Mouse (Mus musculus) B cell, adult 2 months (primary cell): ENCODE results near the gene Ces2c.
"Not testable (repeated sequence)": the region's sequence is repeated elsewhere in the genome, so short reads cannot be mapped to it uniquely, and the experiment has no call there.

Source experiments
- DNase-seq, 2 experiments: peaks; one replicate each; pipeline ENCODE4 v3.0.0; 2022

Gene Ces2c

DNA sequence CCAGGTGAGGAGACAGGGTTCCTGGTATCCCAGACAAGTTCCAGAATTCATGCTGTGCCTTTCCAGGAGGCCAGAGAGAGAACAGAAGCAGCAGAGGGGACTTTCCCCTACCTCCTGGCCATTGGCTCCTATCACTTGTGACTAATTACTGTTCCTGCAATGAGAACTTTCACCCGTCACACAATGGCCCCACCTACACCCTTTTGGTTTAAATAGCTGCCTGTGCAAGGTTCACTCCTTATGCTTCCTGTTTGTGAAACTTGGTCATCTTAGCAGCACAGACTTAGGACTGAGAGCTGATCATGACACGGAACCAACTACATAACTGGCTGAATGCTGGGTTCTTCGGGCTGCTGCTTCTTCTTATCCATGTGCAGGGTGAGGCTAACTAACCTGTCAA, at the start of gene Ces2c:
Gene Ces2c, plus strand, starts transcription at position 238 of the 400 bp plus-strand sequence.
- DNase-seq = no peak

GRCm38 (mm10) chr8:104799385-104799784, 47.5 kb upstream of the Ces2c start:
- no peak for DNase-seq

GRCm38 (mm10) chr8:104806127-104806526, 40.7 kb upstream of the Ces2c start:
- DNase-seq = no peak

DNA sequence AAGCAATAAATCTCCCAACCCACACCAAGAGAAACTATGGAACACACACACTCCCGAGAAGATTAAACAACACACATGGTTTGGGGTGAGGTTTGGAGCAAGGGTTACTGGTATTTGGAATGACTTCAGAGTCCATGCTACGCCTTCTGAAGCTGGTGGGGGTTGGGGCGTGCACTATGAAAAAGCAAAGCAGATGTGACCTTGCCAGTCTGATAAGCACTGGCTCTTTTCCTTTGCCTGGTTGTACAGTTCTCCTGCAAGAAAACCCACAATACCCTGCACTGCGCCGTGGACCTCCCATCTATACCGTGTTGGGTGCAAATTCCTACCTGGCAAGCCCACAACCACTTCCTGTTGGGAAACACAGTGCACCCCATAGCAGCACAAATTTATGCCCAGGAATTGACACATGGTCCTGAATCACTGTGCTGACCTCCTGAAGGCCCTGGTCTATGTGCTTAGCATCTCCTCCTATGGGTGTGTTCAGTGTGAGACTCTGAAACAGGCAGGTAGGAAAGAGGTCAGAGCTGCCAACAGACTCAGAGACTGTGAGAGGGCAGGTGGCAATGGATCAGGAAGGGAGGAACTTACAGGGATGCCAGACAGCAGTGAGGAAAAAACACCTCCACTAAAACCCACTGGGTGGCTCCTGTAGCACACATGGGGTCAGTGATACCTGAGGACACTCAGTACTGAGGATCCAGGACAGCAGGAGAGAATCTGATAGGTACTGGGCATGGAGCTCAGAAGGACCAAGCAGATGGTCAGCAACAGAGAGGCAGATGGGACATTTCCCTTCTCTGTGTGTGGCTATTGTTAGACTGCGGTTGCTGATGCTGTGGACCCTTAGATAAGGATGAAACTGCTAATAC, 38.1 kb upstream of the Ces2c start:
- no peak for DNase-seq

DNA sequence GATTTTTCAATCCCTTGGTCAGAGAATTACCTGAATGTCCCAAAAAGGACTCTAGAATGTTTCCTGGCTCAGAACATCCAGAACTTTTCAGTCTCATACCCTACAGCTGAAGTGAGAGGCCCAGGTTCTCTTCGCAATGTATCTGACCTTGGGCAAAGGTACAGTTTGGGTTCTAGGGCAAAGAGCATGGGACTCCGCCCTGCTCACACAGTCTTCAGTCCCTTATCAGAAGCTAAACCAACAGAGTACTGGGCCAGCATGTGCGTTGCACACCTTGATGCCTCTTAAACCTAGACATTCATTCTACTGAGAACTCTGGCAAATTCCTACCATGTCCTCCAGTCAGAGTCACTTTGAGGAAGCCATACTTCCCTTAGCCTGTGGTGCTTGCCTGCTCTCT, 37.4 kb upstream of the Ces2c start:
- DNase-seq = no peak

GRCm38 (mm10) chr8:104826912-104827311, 20.0 kb upstream of the Ces2c start:
- DNase-seq = no peak

- no peak for DNase-seq
Measured at GRCm38 (mm10) chr8:104828221-104828620, 18.6 kb upstream of the Ces2c start.

DNA sequence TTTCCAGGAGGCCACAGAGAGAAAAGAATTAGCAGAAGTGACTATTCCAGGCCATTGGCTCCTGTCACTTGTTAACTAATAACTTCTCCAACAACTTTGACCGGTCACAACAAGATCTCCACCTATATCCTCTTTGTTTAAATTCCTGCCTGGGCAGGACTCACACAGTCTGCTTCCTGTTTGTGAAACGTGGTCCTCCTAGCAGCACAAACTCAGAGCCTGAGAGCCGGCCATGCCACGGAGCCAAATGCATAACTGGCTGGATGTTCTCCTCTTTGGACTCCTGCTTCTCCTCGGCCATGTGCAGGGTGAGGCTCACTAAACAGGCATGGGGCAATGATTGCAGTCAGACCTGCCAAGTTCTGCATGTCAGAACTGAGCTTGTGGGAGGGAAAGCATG, 15.4 kb upstream of the Ces2c start, which contains the start of gene Ces2b:
Gene Ces2b, plus strand, starts transcription at position 133 of the 400 bp plus-strand sequence.
- DNase-seq = no peak

GRCm38 (mm10) chr8:104841360-104842078, 5.3 kb upstream of the Ces2c start:
- DNase-seq = no peak

DNA sequence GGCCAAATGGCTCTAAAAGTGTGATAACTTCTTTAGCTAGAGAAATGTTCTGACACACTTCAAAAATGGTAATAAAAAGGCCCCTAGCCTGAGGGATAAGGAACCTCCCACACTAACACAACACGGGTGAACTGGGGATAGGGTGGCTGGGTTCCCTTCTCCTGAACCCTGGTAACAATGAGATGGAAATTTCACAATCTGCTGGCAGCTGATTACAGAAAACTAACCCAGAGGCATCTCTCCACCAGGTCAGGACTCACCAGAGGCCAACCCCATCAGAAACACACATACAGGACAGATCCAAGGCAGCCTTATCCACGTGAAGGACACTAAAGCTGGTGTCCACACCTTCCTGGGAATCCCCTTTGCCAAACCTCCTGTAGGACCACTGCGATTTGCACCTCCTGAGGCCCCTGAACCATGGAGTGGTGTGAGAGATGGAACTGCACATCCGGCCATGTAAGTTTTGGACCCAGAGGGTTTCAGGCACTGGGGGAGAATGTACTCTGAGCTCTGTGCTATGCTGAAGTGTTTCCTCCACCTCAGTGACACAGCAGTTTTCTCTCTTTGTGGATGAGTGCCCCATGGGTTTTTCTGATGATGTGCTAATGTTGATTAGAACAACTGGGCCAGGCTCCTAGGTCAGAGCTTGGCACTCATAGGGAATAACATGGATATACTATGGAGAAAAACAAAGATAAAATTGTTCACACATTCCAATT, 1.0 kb downstream of the Ces2c start:
- DNase-seq = no peak

- DNase-seq = not testable (repeated sequence)
Measured at GRCm38 (mm10) chr8:104866844-104867531, 20.1 kb downstream of the Ces2c start.

DNA sequence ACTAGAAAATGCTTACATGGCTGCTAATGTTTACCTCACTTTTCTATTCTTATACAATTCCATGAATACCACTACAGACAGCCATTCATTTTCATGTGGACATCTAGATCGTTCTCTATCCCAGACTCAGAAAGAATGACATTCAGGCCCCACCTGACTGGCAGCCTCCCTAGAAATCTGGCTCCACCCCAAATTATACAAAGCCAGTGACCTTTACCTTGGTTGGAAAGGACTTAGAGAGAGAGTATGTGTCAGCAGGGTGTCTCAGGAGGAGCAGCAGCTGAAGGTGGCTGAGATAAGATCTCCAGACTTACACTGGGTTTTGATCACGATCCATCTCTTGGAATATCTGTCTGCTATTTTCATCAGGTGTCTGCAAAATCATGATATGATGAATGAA, 22.0 kb downstream of the Ces2c start:
- not testable (repeated sequence) for DNase-seq

- DNase-seq = not testable (repeated sequence)
Measured at GRCm38 (mm10) chr8:104886223-104886926, 39.5 kb downstream of the Ces2c start.

DNA sequence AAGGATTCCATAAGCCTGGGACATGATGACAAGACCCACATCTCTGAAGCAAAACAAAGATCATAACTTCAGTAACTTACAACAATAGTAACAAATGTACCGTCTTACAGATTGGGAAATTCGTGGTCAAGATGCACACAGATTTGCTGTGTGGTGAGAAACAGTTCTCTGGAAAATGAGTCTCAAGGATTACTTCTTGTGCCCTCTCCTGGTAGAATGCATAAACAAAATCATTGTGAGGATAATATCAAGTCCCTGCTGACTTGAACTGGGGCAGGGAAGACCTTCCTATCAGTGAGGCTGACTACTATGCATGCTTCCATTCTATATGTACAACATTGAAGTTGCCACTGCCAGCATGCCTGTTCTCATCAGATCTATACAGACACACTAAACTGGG, 54.9 kb downstream of the Ces2c start:
- no peak for DNase-seq
